Mouse (Mus musculus) bone marrow, adult 2 months (tissue): Measurements from ENCODE around the gene Pdss2. TPM values are rescaled to one million over a fixed set of nuclear protein-coding genes. Genes with fewer than 3 reads are reported as not detected.
"Not testable (repeated sequence)": the region's sequence is repeated elsewhere in the genome, so short reads cannot be mapped to it uniquely, and the experiment has no call there.

ENCODE experiments used
- H3K27ac ChIP-seq: fragments of 200-500 bp; 2 replicates; pipeline ENCODE4 v1.5.1; 2012; ENCODE audit warnings: low read depth, mild to moderate bottlenecking, control low read depth, inconsistent platforms, low read length; ENCODE audit not compliant: control insufficient read depth, poor library complexity, insufficient read depth
- H3K4me1 ChIP-seq: fragments of 200-500 bp; 2 replicates; pipeline ENCODE4 v1.6.1; 2011; ENCODE audit warnings: low read length; ENCODE audit not compliant: control insufficient read depth, insufficient read depth
- H3K4me3 ChIP-seq: fragments of 200-500 bp; replicated peaks from 2 replicates; pipeline ENCODE3; 2011; ENCODE audit warnings: mild to moderate bottlenecking, low read depth, low read length, control low read depth; ENCODE audit not compliant: control insufficient read depth
- CTCF ChIP-seq: fragments of 200-500 bp; IDR thresholded peaks from 2 replicates; pipeline ENCODE4 v1.5.1; 2011; ENCODE audit warnings: low read length, control low read depth; ENCODE audit not compliant: control insufficient read depth, insufficient read depth
- POLR2A ChIP-seq: fragments of 200-500 bp; IDR thresholded peaks from 2 replicates; pipeline ENCODE4 v1.6.1; 2011; ENCODE audit warnings: low read depth, mild to moderate bottlenecking, control low read depth, low read length, borderline replicate concordance; ENCODE audit not compliant: control insufficient read depth
- WGBS: fragments of 180-500 bp; shearing (Covaris S2); methylation state at CpG from one replicate; pipeline ENCODE4 v1.1.7; 2018; 5-methylcytosine and 5-hydroxymethylcytosine counted together
- polyA plus RNA-seq: library from polyadenylated mRNA; stranded (reverse); fragments of >200 nt; gene quantifications from 2 replicates; pipeline ENCODE4 v1.2.4, GENCODE M21; 2011; ENCODE audit warnings: low replicate concordance; ENCODE audit not compliant: missing spikeins, insufficient read depth, insufficient read length

The Pdss2 gene
- polyA plus RNA-seq, 1 experiment: 10.9 TPM

DNA sequence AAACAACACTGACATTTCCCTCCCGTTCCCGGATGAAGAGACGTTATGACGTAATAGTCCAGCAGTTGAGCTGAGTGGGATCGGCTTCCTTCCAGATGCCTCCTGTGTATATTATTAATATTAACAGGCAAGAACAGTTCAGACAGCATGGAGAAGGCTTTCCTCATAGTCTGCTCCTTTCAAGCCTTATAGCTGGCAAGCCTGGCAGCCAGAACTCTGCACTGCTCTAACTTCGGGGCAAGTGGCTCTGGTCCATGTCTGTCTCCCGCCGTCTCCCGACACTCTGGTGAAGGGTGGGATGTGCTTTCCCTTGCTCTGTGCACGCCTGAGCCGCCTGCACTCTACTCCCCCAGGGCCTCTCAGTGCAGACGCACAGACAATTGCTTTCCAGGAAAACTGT is 185.6 kb downstream of the Pdss2 start:
- H3K4me3 ChIP-seq: no peak overlapping the region
- no peak overlapping the region for H3K27ac ChIP-seq
- 69% methylated on average over 12 of the region's 12 CpGs for WGBS
- TF ChIP-seq POLR2A (no peak), CTCF (no peak)
- no peaks in the 10 kb centered on the region for H3K4me1 ChIP-seq

DNA sequence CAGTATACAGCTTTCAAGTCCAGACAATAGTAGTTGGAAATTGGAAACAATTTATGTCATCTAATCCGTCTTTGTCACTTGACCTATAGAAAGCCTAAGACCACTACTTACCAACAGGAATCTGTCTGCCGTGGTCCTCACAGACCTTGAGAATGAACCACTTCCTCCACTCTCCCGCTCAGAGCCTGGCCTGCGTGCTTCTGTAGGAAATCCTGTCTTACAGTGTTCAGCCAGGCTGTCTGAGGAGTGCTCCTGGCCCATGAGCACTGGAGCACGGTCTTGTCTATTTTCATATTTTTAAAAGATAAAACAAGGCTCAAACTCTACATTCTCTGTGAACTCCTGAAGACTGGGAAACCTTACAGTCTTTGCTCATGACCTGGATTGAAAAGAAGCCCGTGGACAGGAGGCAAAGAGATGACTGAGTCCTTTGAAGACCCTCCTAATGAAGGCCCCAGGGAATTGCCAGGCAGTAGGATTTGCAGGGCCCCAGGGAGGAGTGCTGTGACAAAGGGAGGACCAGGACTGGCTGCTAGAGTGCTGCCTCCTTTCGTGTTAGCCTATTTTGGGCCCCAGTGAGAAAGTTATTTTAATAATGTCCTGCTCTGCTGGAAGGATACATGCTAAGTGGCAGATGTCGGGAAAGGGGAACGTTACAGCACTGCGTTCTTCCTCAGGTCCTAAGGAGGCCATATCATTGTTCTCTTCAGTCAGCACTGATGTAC is 188.4 kb downstream of the Pdss2 start:
- 46% methylated on average over 10 of the region's 10 CpGs for WGBS
- Histone ChIP-seq H3K27ac (no peak overlapping the region), H3K4me3 (no peak overlapping the region), H3K4me1 (no peaks in the 10 kb centered on the region)
- TF ChIP-seq POLR2A (no peak), CTCF (no peak)

GRCm38 (mm10) chr10:43411164-43411563 is 189.9 kb downstream of the Pdss2 start:
- 70% methylated on average over 3 of the region's 3 CpGs for WGBS
- not testable (repeated sequence) for H3K27ac ChIP-seq, H3K4me3 ChIP-seq, H3K4me1 ChIP-seq

- Histone ChIP-seq H3K27ac (no peak overlapping the region), H3K4me3 (no peak overlapping the region), H3K4me1 (no peaks in the 10 kb centered on the region)
- WGBS: 37% methylated on average over 6 of the region's 6 CpGs
- TF ChIP-seq CTCF (no peak), POLR2A (no peak)
These were observed 196.1 kb downstream of the Pdss2 start for GRCm38 (mm10) chr10:43417346-43417745.

DNA sequence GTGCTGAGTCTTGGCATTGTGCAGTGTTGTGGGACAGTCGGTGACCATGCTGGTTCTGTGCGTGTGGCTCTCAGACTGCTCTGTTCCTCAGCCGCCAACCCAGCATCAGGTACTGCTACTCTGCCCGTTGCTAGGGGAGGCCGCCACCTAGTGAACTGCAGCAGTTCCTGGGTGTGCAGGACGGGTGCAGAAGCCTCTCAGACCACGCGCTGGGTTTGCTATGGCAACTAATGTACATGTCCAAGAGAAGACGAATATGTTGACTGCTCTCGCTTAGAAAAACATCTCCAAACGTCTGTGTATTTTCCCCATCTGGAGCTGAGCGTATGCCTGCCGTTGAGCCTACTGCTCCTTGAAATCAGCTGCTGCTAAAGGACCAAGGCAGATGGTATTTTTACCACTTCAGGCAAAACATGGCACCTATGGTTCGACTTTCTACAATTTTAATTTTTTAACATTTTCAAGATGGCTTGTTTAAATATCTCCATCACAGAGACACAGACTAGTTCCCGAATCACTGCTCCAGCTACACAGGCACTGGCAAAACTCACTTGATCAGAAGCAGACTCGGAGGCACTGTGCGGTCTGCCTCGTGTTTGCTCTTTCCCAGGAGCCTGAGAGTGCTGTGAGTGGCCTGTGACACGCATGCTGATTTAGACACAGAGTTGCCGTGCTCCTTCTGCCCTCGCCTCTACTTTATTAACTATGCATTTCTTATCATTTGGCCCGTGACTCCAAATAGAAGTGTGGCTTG is 199.6 kb downstream of the Pdss2 start:
- TF ChIP-seq POLR2A (no peak), CTCF (no peak)
- 86% methylated on average over 22 of the region's 22 CpGs for WGBS
- no peaks in the 10 kb centered on the region; the same call in 1 of the 2 replicates for H3K4me1 ChIP-seq
- no peak overlapping the region for H3K4me3 ChIP-seq
- no peak overlapping the region for H3K27ac ChIP-seq

DNA sequence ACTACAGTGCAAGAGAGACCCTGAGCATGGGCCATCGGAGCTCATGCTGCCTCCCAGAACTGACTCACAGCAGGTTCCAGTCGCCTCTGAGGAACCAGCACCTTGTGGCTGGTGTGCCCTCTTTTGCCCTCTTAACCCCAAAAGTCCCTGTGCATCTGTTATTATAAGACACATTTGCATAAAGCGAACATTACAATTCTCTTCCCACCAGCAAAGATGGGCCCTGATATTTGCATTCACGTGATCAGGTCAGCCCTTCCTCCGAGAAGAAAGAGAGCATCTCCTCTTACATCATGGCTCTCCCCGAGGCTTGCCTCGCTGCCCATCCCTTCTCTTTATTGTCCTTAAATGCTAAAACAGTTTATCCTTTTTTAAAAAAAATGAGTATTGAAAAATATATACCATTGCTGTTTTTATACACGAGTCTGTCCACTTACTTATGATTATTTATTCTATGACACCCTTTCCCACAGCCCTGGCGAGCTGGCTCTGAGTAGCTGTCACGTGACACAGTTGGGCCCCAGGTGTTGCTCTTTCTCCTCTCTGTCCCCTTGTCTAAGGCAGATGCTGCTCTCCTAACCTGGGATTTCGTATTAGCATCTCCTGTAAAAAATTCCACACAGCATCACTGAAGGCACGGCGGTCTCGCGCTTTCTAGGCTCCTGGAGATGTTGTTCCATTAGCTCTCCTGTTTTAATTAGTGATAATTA is 200.9 kb downstream of the Pdss2 start:
- 85% methylated on average over 15 of the region's 15 CpGs for WGBS
- H3K4me3 ChIP-seq: no peak overlapping the region
- TF ChIP-seq CTCF: no peak
- TF ChIP-seq POLR2A: no peak
- H3K27ac ChIP-seq: no peak overlapping the region
- H3K4me1 ChIP-seq: no peaks in the 10 kb centered on the region; the same call in 1 of the 2 replicates

DNA sequence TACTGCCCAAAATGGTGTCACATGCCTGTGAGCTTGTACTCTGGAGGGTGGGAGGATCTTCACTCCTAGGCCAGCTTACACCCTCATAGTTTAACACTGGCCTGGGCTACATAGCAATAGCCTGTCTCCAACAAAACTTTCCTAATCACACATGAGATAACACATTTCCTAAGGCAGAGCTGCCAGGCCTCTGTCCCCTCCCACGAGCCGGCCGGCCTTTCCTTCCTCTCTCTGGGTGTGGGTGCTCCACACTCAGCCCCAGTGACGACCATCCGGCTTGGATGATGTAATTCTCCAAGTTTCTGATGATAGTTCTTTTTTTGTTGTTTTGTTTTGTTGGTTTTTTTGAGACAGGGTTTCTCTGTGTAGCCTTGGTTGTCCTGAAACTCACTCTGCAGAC is 203.3 kb downstream of the Pdss2 start:
- H3K27ac ChIP-seq: no peak overlapping the region
- WGBS: 23% methylated on average over 5 of the region's 5 CpGs
- no peaks in the 10 kb centered on the region; the same call in 1 of the 2 replicates for H3K4me1 ChIP-seq
- TF ChIP-seq CTCF (no peak), POLR2A (no peak)
- H3K4me3 ChIP-seq: no peak overlapping the region

DNA sequence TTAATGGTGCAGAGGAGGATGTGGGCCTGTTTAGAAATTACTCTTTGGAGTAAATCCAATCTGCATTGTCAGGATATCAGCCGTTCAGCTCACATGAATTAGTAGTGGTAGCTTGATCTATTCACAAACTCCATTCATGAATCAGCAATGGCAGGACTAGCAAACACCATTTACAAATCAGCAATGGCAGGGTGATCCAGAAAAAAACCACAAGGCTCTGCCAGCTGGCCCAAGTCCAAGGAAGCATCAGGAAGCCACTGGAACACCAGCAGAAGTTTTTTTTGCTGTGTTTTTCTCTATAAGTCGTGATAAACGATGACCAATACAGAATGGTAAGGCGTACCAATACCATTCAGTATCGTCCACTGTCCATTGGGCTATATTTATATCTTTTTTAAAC is 209.3 kb downstream of the Pdss2 start:
- Histone ChIP-seq H3K4me3 (no peak overlapping the region), H3K27ac (no peak overlapping the region), H3K4me1 (no peaks in the 10 kb centered on the region)
- WGBS: 87% methylated on average over 5 of the region's 5 CpGs
- TF ChIP-seq CTCF (no peak), POLR2A (no peak)

DNA sequence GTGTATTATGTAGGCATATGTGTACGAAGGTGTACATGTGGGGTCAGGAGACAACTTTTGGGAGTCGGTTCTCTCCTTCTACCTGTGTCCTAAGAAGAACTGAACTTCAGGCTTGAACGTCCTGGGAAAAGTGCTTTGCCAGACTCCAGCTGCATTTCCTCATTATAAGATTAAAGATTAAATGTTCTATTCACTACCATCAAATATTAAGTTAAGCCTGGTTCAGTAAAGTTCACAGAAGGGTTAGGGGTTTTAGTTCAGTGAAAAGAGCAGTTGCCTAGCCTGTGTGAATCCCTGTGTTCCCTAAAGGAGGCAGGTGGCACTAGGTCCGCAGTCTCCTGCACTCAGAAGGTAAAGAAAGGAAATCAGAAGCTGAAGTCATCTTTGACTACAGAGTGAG is 213.0 kb downstream of the Pdss2 start:
- TF ChIP-seq POLR2A (no peak), CTCF (no peak)
- H3K27ac ChIP-seq: no peak overlapping the region
- H3K4me3 ChIP-seq: no peak overlapping the region
- H3K4me1 ChIP-seq: no peaks in the 10 kb centered on the region
- WGBS: 82% methylated on average over 4 of the region's 4 CpGs
